10 mouse cellular contexts compared by ENCODE assay signal in the genomic region with DNA sequence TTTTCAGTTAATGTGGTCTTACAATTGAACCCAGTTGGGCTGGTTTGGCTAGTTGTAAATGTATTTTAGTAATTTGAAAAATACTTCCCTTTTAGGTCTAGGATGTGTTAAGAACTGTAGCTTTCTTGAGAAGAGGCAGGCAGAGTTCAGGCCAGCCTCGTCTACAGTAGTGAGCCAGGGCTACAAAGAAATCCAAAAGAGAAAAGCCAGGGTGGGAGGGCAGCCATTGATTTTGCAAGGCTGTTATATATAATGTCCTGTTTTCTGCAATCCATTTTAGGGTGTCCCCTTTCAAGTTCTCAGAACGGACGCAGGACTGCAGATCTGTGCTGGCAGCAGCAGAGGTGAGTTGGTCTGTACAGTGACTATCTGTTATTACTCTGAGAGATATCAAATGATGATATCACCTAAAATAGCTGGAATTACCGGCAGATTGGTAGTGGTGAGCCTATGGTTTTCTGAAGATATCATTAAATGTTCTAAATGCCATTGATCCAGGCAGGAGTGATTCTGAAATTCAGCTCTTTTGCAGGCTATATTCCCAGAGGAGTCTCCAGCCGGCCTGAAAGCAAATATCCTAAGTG. TPM values are rescaled to one million over a fixed set of nuclear protein-coding genes. Genes with fewer than 3 reads are reported as not detected.
DNase-seq lines count a peak whose midpoint lies in the region; ATAC-seq and TF ChIP-seq lines count a peak whose summit lies in the region.
"Had no signal": no experiment of that assay in that cellular context is flagged by ENCODE, and none has a peak within 500 bp of the region (broad histone marks: within the 10 kb centered on the region; RNA-seq: fewer than 3 reads in every experiment).

No protein-coding gene starts in this region.

- no peaks in the 10 kb centered on the region for H3K9me3 ChIP-seq in liver, embryonic 11.5 days (ENCODE audit: control insufficient read depth, low read length)
- no peaks in the 10 kb centered on the region for H3K9me3 ChIP-seq in embryonic facial prominence, embryonic 14.5 days (ENCODE audit: control insufficient read depth, low read length)
- no peaks in the 10 kb centered on the region for H3K9me3 ChIP-seq in intestine, postnatal 0 days (ENCODE audit: control insufficient read depth)
- no peaks in the 10 kb centered on the region for H3K9me3 ChIP-seq in neural tube, embryonic 14.5 days (ENCODE audit: control insufficient read depth, low read length)

- H3K27me3 ChIP-seq in liver, embryonic 11.5 days (replicated peaks; ENCODE audit: control insufficient read depth, insufficient read depth, low read length): no peaks in the 10 kb centered on the region
- no peaks in the 10 kb centered on the region for H3K27me3 ChIP-seq in embryonic facial prominence, embryonic 14.5 days (replicated peaks; ENCODE audit: control insufficient read depth, insufficient read depth, low read length)
- no peaks in the 10 kb centered on the region for H3K27me3 ChIP-seq in intestine, postnatal 0 days (replicated peaks; ENCODE audit: control insufficient read depth, insufficient read depth, low read length)
- H3K27me3 ChIP-seq in neural tube, embryonic 14.5 days (ENCODE audit: control insufficient read depth, insufficient read depth, low read length): no peaks in the 10 kb centered on the region

- H3K9ac ChIP-seq in liver, embryonic 11.5 days (ENCODE audit: low read depth, low read length): peak overlapping the region; percentile 100
- H3K9ac ChIP-seq in embryonic facial prominence, embryonic 14.5 days (ENCODE audit: low read depth, low read length): peak overlapping the region; percentile 97
- peak overlapping the region; percentile 38; the same call in 1 of the 2 replicates for H3K9ac ChIP-seq in intestine, postnatal 0 days (ENCODE audit: low read depth, low read length)
- peak overlapping the region; percentile 99 for H3K9ac ChIP-seq in neural tube, embryonic 14.5 days (replicated peaks; ENCODE audit: low read depth, low read length)

- no peak for TF ChIP-seq CTCF in intestine, postnatal 0 days (IDR thresholded peaks at IDR 0.05; ENCODE audit: low read depth)

- peak overlapping the region; percentile 88 for H3K4me3 ChIP-seq in liver, embryonic 11.5 days (ENCODE audit: low read depth, low read length)
- peak overlapping the region; percentile 82 for H3K4me3 ChIP-seq in embryonic facial prominence, embryonic 14.5 days (ENCODE audit: low read depth, low read length)
- peak overlapping the region; percentile 83 for H3K4me3 ChIP-seq in intestine, postnatal 0 days (ENCODE audit: low read depth, low read length)
- H3K4me3 ChIP-seq in neural tube, embryonic 14.5 days (ENCODE audit: low read depth, low read length): peak overlapping the region; percentile 91

- H3K4me1 ChIP-seq in liver, embryonic 11.5 days (replicated peaks; ENCODE audit: control insufficient read depth, insufficient read depth, low read length): peaks cover 16% of the 10 kb centered on the region
- peaks cover 9% of the 10 kb centered on the region for H3K4me1 ChIP-seq in embryonic facial prominence, embryonic 14.5 days (ENCODE audit: control insufficient read depth, insufficient read depth, low read length)
- peaks cover 3% of the 10 kb centered on the region; the same call in 1 of the 2 replicates for H3K4me1 ChIP-seq in intestine, postnatal 0 days (replicated peaks; ENCODE audit: control insufficient read depth, insufficient read depth, low read length)
- peaks cover 33% of the 10 kb centered on the region for H3K4me1 ChIP-seq in neural tube, embryonic 14.5 days (ENCODE audit: control insufficient read depth, insufficient read depth, low read length)

- no peak for ATAC-seq in liver, embryonic 11.5 days (replicated peaks; ENCODE audit: low FRiP score)
- ATAC-seq in embryonic facial prominence, embryonic 14.5 days (ENCODE audit: low read depth): no peak
- ATAC-seq in intestine, postnatal 0 days: no peak
- no peak for ATAC-seq in neural tube, embryonic 14.5 days (ENCODE audit: low read depth)

- H3K4me2 ChIP-seq in liver, embryonic 11.5 days: peak overlapping the region; percentile 95
- H3K4me2 ChIP-seq in embryonic facial prominence, embryonic 14.5 days (ENCODE audit: low read depth, low read length): peak overlapping the region; percentile 71
- peak overlapping the region; percentile 82 for H3K4me2 ChIP-seq in intestine, postnatal 0 days (replicated peaks; ENCODE audit: low read depth)
- H3K4me2 ChIP-seq in neural tube, embryonic 14.5 days (ENCODE audit: low read depth, low read length): peak overlapping the region; percentile 95

- 18% methylated on average over 5 of the region's 5 CpGs for WGBS in liver, embryonic 11.5 days
- WGBS in embryonic facial prominence, embryonic 14.5 days: 11% methylated on average over 5 of the region's 5 CpGs
- WGBS in intestine, postnatal 0 days: 10% methylated on average over 5 of the region's 5 CpGs
- WGBS in neural tube, embryonic 14.5 days: 13% methylated on average over 5 of the region's 5 CpGs

- peaks cover 41% of the 10 kb centered on the region for H3K36me3 ChIP-seq in liver, embryonic 11.5 days (ENCODE audit: control insufficient read depth, insufficient read depth, low read length)
- peaks cover 58% of the 10 kb centered on the region for H3K36me3 ChIP-seq in embryonic facial prominence, embryonic 14.5 days (ENCODE audit: control insufficient read depth, insufficient read depth, low read length)
- peaks cover 46% of the 10 kb centered on the region for H3K36me3 ChIP-seq in intestine, postnatal 0 days (ENCODE audit: control insufficient read depth, insufficient read depth)
- peaks cover 40% of the 10 kb centered on the region for H3K36me3 ChIP-seq in neural tube, embryonic 14.5 days (ENCODE audit: control insufficient read depth, insufficient read depth, low read length)

- no peak for DNase-seq in liver, embryonic 11.5 days (ENCODE audit: low spot score)
- DNase-seq in liver: no peak
- no peak for DNase-seq in embryonic facial prominence, embryonic 14.5 days (ENCODE audit: low spot score)
- no peak for DNase-seq in retina, embryonic 14.5 days (ENCODE audit: low spot score)
- DNase-seq in ovary, postnatal 36 days (ENCODE audit: low spot score): no peak
- no peak for DNase-seq in lung, postnatal 10 days
- DNase-seq: adrenal gland, postnatal 10 days; gastrocnemius, postnatal 14 days had no signal

- H3K27ac ChIP-seq in liver, embryonic 11.5 days (ENCODE audit: low read depth, low read length): peak overlapping the region; percentile 99
- peak overlapping the region; percentile 93 for H3K27ac ChIP-seq in embryonic facial prominence, embryonic 14.5 days (replicated peaks; ENCODE audit: low read depth, low read length)
- peak overlapping the region; percentile 95 for H3K27ac ChIP-seq in intestine, postnatal 0 days (ENCODE audit: low read depth, low read length)
- H3K27ac ChIP-seq in neural tube, embryonic 14.5 days (ENCODE audit: low read depth, low read length): no peak overlapping the region

RNA-seq across cellular contexts. Expression of a gene that starts 29.9 kb away (rescaled TPM):
- 9.7 and 10.9 TPM in 2 replicates for polyA plus RNA-seq in liver, embryonic 11.5 days (2014; fragmentation: Nextera tagmentation; extraction: Ambion mirVana)
- polyA plus RNA-seq in embryonic facial prominence, embryonic 14.5 days (2014; fragmentation: Nextera tagmentation; extraction: Ambion mirVana): 5.3 and 6.4 TPM in 2 replicates
- 6.0 and 6.3 TPM in 2 replicates for polyA plus RNA-seq in intestine, postnatal 0 days (2015; fragmentation: Nextera tagmentation; extraction: Ambion mirVana)
- polyA plus RNA-seq in neural tube, embryonic 14.5 days (2014; fragmentation: Nextera tagmentation; extraction: Ambion mirVana): 25.1 and 25.8 TPM in 2 replicates

RNA-seq across cellular contexts. Expression of a gene that starts 44.1 kb away (rescaled TPM):
- polyA plus RNA-seq in liver, embryonic 11.5 days (2014; fragmentation: Nextera tagmentation; extraction: Ambion mirVana): 6.7 and 8.1 TPM in 2 replicates
- polyA plus RNA-seq in embryonic facial prominence, embryonic 14.5 days (2014; fragmentation: Nextera tagmentation; extraction: Ambion mirVana): 16.6 and 17.2 TPM in 2 replicates
- polyA plus RNA-seq in intestine, postnatal 0 days (2015; fragmentation: Nextera tagmentation; extraction: Ambion mirVana): 31.9 and 32.3 TPM in 2 replicates
- 10.1 and 10.5 TPM in 2 replicates for polyA plus RNA-seq in neural tube, embryonic 14.5 days (2014; fragmentation: Nextera tagmentation; extraction: Ambion mirVana)

RNA-seq across cellular contexts. Expression of a gene that starts 44.2 kb away (rescaled TPM):
- 25.7 and 26.1 TPM in 2 replicates for polyA plus RNA-seq in liver, embryonic 11.5 days (2014; fragmentation: Nextera tagmentation; extraction: Ambion mirVana)
- 48.4 and 54.3 TPM in 2 replicates for polyA plus RNA-seq in embryonic facial prominence, embryonic 14.5 days (2014; fragmentation: Nextera tagmentation; extraction: Ambion mirVana)
- 62.2 and 67.7 TPM in 2 replicates for polyA plus RNA-seq in intestine, postnatal 0 days (2015; fragmentation: Nextera tagmentation; extraction: Ambion mirVana)
- 25.9 and 27.4 TPM in 2 replicates for polyA plus RNA-seq in neural tube, embryonic 14.5 days (2014; fragmentation: Nextera tagmentation; extraction: Ambion mirVana)

RNA-seq across cellular contexts. Expression of a gene that starts 53.2 kb away (rescaled TPM):
- 2,001 and 2,023 TPM in 2 replicates for polyA plus RNA-seq in liver, embryonic 11.5 days (2014; fragmentation: Nextera tagmentation; extraction: Ambion mirVana)
- polyA plus RNA-seq in embryonic facial prominence, embryonic 14.5 days (2014; fragmentation: Nextera tagmentation; extraction: Ambion mirVana): 3,072 and 3,339 TPM in 2 replicates
- polyA plus RNA-seq in intestine, postnatal 0 days (2015; fragmentation: Nextera tagmentation; extraction: Ambion mirVana): 2,405 and 2,440 TPM in 2 replicates
- 4,516 and 4,600 TPM in 2 replicates for polyA plus RNA-seq in neural tube, embryonic 14.5 days (2014; fragmentation: Nextera tagmentation; extraction: Ambion mirVana)

Comparison
In these comparisons a context has a peak if more than half of its experiments do, and no peak if none do; other contexts are left out.
1. H3K9ac ChIP-seq: peak in every context shown above with its lines; median percentile 100 in liver, embryonic 11.5 days; 99 in neural tube, embryonic 14.5 days; 97 in embryonic facial prominence, embryonic 14.5 days; 38 in intestine, postnatal 0 days.